Mouse (Mus musculus): ENCODE data around the gene Errfi1. TPM values are rescaled to one million over a fixed set of nuclear protein-coding genes. Genes with fewer than 3 reads are reported as not detected.

Errfi1 gene
- polyA plus RNA-seq, 1 experiment from 2014 or later, result 24.3 TPM

DNA sequence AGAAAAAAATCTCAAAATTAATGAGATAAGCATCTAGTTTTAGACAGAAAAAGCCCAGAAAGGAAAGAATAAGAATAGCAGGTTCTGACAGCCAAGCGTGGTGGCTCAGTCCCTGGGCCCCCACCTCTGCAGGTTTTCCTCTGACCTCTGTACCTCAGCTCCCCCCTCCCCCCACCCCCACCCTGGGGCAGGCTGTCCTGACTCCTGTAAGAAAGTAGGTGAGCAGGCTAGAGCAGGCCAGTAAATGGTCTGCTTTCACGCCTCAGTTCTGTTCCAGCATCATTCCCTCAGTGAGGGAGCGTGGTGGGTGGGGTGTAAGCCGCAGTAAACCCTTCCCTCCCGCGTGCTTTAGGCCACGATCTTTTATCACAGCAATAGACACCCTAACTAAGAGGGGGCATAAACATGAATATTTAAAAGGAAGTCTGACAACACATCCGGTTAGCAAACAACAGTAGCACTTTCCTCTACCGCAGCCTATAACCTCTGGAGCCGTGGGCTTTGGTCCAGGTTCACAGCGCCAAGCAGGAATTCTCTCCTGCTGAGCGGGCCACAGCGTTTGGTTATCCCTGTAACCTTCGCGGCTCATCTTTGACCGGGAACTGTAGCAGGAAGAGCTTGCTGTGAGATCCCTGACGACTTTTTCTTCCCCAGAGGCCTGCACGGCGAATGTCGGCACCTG lies 35.7 kb downstream of the Errfi1 start:
- 0 out of 2 replicates have a peak overlapping the region, but pooled peaks have one; percentile 8 for H3K9ac ChIP-seq
- H3K4me2 ChIP-seq (replicated peaks), result peak overlapping the region; percentile 51
- no peaks in the 10 kb centered on the region for H3K27me3 ChIP-seq
- no peak for ATAC-seq (ENCODE audit: low FRiP score, low read depth)
- H3K27ac ChIP-seq, result peak overlapping the region; percentile 76
- no peaks in the 10 kb centered on the region for H3K9me3 ChIP-seq
- no peaks in the 10 kb centered on the region for H3K36me3 ChIP-seq
- H3K4me1 ChIP-seq, result peaks cover 31% of the 10 kb centered on the region
- H3K4me3 ChIP-seq, result peak overlapping the region; percentile 8; the same call in 1 of the 2 replicates
- 35% methylated on average over 20 of the region's 20 CpGs for WGBS

DNA sequence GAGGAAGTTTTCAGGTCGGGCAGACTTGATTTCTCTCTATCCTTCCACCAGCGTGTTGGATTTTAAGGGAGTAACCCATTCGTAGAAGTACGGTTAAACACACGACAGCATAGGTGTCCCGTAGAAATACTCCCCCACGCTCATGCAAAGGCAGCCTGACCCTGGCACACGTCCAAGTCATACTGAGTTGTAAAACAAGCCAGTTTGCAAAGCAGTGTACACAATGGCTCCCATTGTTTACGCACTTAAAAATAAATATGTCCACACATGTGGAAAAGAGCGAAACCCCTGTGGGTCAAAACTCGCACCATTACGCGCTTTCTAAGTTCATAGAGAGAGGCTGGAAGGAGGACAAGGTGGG lies 36.2 kb downstream of the Errfi1 start:
- Histone ChIP-seq H3K36me3 (no peaks in the 10 kb centered on the region), H3K4me1 (peaks cover 31% of the 10 kb centered on the region), H3K4me3 (peak overlapping the region; percentile 8; the same call in 1 of the 2 replicates), H3K27ac (peak overlapping the region; percentile 76), H3K9me3 (no peaks in the 10 kb centered on the region), H3K4me2 (replicated peaks) (peak overlapping the region; percentile 51), H3K9ac (0 out of 2 replicates have a peak overlapping the region, but pooled peaks have one; percentile 8), H3K27me3 (no peaks in the 10 kb centered on the region)
- WGBS, result 36% methylated on average over 13 of the region's 13 CpGs
- ATAC-seq (ENCODE audit: low FRiP score, low read depth), result 0 out of 2 replicates have a peak, but pooled peaks have one; percentile 29

DNA sequence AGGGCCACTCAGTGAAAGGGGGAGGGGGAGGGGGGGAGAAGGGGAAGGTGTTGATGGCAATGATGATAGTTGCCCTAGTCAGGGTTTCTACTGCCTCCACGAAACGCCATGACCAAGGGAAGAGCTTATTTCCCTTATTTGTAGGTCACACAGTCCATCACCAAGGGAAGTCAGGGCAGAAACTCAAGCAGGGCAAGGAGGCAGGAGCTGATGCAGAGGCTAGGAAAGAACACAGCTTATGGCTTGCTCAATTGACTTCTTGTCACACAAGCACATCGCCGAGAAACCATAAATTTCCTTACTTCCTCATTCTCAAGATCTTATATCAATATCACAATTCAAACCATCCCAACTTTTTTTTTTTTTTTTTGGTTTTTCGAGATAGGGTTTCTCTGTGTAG lies 37.6 kb downstream of the Errfi1 start:
- peaks cover 31% of the 10 kb centered on the region for H3K4me1 ChIP-seq
- no peaks in the 10 kb centered on the region for H3K27me3 ChIP-seq
- no peak overlapping the region for H3K4me2 ChIP-seq (replicated peaks)
- WGBS, result 73% methylated on average over 5 of the region's 5 CpGs
- ATAC-seq (ENCODE audit: low FRiP score, low read depth), result no peak
- H3K9ac ChIP-seq, result no peak overlapping the region
- peaks cover 13% of the 10 kb centered on the region for H3K36me3 ChIP-seq
- H3K9me3 ChIP-seq, result no peaks in the 10 kb centered on the region
- no peak overlapping the region for H3K4me3 ChIP-seq
- no peak overlapping the region for H3K27ac ChIP-seq

DNA sequence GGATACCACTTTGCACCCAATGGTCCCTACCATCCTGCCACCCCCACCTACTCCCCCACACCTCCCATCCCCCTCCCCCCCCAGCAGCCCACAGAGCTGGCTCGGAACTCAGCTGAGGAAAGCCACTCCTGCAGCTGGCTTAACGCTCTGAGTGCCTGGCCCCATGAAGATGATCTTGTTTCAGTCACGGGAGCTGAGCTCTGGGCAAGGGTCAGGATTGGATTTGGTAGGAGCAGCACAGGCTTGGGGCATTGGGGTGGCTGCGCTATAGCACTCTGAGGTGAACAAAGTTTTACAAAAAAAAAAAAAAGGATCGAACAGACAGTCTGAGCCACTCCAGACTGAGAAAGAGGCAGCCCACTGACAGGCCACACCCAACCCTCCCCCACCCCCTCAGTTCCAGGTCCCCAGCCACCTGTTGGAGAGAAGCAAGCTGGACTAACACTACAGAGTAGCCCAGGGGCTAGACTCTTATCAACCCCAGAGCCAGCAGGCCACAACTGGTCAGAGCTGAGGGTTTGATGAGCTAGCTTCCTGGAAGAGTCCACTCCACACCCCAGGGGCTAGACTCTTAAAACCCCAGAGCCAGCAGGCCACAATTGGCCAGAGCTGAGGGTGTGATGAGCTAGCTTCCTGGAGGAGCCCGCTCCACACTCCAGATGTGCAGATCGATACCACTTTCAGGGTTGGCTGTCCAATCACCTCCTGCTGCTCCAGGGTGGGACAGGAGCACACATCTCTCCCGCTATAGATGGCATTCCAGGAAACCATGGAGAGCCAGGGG lies 41.2 kb downstream of the Errfi1 start:
- Histone ChIP-seq H3K27ac (no peak overlapping the region), H3K4me2 (replicated peaks) (no peak overlapping the region), H3K9ac (no peak overlapping the region), H3K36me3 (peaks cover 47% of the 10 kb centered on the region), H3K4me1 (peaks cover 10% of the 10 kb centered on the region), H3K27me3 (no peaks in the 10 kb centered on the region), H3K4me3 (no peak overlapping the region), H3K9me3 (no peaks in the 10 kb centered on the region)
- 66% methylated on average over 8 of the region's 8 CpGs for WGBS
- no peak for ATAC-seq (ENCODE audit: low FRiP score, low read depth)

DNA sequence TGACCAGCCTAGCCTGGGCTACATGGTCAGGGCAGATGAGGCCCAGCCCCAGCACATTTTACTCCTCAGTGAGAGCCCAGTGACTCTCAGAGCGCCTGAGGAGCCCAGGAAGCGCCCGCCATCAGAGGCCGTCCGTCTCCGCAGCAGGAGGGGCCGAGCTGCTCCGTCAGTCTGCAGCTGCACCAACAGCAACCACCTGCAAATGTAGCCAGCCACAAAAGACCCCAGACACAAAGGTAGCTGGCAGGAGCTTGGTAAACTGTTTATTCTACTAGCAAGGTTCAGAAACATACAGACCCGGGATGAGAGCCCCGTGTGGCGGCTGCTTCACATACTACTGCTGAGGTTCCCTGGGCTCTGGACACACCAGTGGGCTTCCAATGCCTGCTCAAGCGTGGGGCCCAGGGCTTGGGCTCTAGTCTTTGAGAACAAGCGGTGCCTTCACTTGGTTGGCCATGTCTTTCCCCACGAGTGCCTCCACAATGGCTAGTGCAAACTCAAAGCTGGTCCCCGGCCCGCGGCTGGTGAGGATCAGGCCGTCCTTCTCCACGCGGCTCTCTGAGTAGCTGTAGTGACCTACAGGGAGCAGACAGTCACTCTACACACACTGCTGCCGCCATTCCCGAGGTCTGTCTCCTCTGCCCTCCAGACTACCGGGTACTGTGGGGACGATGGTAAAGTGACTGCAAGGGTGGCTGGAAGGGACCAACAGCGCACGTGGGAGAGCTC lies 43.3 kb downstream of the Errfi1 start:
- H3K36me3 ChIP-seq, result peaks cover 68% of the 10 kb centered on the region
- 93% methylated on average over 26 of the region's 26 CpGs for WGBS
- H3K4me3 ChIP-seq, result no peak overlapping the region
- H3K9me3 ChIP-seq, result no peaks in the 10 kb centered on the region
- H3K27me3 ChIP-seq, result no peaks in the 10 kb centered on the region
- no peak overlapping the region for H3K4me2 ChIP-seq (replicated peaks)
- no peak overlapping the region for H3K27ac ChIP-seq
- no peak overlapping the region for H3K9ac ChIP-seq
- no peak for ATAC-seq (ENCODE audit: low FRiP score, low read depth)
- no peaks in the 10 kb centered on the region for H3K4me1 ChIP-seq

DNA sequence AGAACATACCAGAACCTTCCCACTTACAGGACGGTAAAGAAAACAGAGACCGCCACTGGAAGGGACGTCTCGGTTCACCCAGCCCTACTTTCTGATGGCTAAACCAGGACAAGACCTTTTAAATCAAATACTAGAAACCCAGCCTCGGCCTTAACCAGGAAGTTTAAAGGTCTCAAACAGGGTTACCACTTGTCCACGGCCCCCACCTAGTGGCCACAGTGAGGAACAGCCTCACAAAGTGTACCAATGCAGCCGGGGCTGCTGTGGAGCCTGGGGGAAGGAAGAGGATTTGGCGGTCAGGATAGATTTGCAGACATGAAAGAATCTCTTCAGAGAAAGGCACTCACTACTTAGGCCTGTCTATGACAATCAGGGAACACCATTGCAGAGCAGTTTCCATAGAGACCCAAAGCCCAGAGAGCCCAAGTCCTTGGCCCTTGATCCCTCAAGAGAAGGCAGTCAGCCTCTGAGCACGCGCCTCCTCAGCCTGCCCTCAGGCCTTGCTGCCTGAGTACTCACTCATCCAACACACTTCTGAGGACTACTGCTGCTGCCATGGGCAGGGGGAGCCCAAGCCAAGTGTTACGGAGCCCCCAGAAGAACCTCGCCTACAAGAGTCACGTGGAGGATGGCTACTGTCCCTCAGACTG lies 45.1 kb downstream of the Errfi1 start:
- no peak overlapping the region for H3K27ac ChIP-seq
- H3K27me3 ChIP-seq, result no peaks in the 10 kb centered on the region
- H3K9ac ChIP-seq, result no peak overlapping the region
- no peaks in the 10 kb centered on the region for H3K4me1 ChIP-seq
- WGBS, result 60% methylated on average over 13 of the region's 13 CpGs
- peaks cover 86% of the 10 kb centered on the region for H3K36me3 ChIP-seq
- H3K4me2 ChIP-seq (replicated peaks), result no peak overlapping the region
- no peak for ATAC-seq (ENCODE audit: low FRiP score, low read depth)
- no peak overlapping the region for H3K4me3 ChIP-seq
- no peaks in the 10 kb centered on the region for H3K9me3 ChIP-seq

DNA sequence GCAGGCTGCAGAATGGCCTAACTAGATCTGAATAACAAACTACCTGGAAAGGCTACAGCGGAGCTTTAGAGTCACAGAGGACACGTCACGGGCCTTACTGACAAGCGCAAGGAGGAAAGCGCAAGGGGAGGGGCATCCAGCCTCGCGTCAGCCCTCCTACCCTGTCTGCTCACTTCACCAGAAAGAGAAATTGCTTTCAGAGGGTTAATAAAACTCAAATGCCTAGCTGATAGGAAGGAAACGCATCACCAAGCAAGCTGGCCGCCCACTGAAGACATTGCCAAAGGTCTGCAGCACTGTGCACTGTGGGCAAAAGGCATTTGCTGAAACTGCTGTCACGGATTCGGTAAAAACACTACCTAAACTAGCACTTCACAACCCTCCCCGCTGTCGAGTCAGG lies 46.8 kb downstream of the Errfi1 start:
- no peaks in the 10 kb centered on the region for H3K27me3 ChIP-seq
- peaks cover 93% of the 10 kb centered on the region for H3K36me3 ChIP-seq
- 93% methylated on average over 13 of the region's 13 CpGs for WGBS
- no peak for ATAC-seq (ENCODE audit: low FRiP score, low read depth)
- no peak overlapping the region for H3K4me2 ChIP-seq (replicated peaks)
- H3K4me1 ChIP-seq, result no peaks in the 10 kb centered on the region
- H3K9ac ChIP-seq, result no peak overlapping the region
- no peak overlapping the region for H3K4me3 ChIP-seq
- no peaks in the 10 kb centered on the region for H3K9me3 ChIP-seq
- H3K27ac ChIP-seq, result no peak overlapping the region

DNA sequence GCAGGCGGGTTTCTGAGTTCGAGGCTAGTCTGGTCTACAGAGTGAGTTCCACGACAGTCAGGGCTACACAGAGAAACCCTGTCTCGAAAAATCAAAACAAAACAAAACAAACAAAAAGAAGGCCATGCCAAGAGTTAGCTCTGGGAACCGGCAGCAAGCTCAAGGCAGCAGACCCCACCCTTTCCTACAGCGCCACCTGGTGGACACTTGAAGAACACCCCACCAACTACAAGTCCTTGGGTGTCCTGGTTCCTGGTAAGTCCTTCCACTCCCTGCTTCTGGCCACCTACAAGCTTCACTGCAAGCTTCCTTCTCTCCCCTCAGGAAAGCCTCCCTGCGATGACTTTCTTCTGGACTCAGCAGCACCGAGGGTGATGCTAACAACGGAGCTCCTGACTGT lies 47.9 kb downstream of the Errfi1 start:
- Histone ChIP-seq H3K27ac (no peak overlapping the region), H3K4me2 (replicated peaks) (no peak overlapping the region), H3K4me3 (no peak overlapping the region), H3K9me3 (no peaks in the 10 kb centered on the region), H3K36me3 (peaks cover 88% of the 10 kb centered on the region), H3K4me1 (no peaks in the 10 kb centered on the region), H3K9ac (no peak overlapping the region), H3K27me3 (no peaks in the 10 kb centered on the region)
- 59% methylated on average over 9 of the region's 9 CpGs for WGBS
- ATAC-seq (ENCODE audit: low FRiP score, low read depth), result no peak

DNA sequence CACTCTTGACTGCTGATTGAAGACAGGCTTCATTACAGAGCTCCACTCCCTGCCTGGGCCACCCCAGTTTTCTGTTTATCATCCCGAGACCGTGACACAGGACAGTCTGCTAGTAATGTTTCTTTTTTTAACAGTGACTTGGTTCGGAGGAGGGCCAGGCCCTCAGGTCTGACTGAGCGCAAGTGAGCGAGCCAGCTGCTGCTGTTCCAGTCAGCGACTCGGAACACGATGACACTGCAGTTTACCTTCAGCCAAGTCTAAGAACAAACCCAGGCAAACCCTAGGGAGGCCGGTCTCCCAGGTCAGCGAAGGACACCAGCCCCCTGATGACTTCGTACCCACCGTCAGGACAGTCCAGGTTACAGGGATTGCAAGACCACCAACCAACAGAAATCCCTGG lies 48.3 kb downstream of the Errfi1 start:
- no peak for ATAC-seq (ENCODE audit: low FRiP score, low read depth)
- no peaks in the 10 kb centered on the region for H3K9me3 ChIP-seq
- no peak overlapping the region for H3K4me2 ChIP-seq (replicated peaks)
- peaks cover 88% of the 10 kb centered on the region for H3K36me3 ChIP-seq
- H3K4me3 ChIP-seq, result no peak overlapping the region
- H3K27ac ChIP-seq, result no peak overlapping the region
- 93% methylated on average over 12 of the region's 12 CpGs for WGBS
- no peaks in the 10 kb centered on the region for H3K4me1 ChIP-seq
- H3K9ac ChIP-seq, result no peak overlapping the region; the same call in 1 of the 2 replicates
- no peaks in the 10 kb centered on the region for H3K27me3 ChIP-seq

DNA sequence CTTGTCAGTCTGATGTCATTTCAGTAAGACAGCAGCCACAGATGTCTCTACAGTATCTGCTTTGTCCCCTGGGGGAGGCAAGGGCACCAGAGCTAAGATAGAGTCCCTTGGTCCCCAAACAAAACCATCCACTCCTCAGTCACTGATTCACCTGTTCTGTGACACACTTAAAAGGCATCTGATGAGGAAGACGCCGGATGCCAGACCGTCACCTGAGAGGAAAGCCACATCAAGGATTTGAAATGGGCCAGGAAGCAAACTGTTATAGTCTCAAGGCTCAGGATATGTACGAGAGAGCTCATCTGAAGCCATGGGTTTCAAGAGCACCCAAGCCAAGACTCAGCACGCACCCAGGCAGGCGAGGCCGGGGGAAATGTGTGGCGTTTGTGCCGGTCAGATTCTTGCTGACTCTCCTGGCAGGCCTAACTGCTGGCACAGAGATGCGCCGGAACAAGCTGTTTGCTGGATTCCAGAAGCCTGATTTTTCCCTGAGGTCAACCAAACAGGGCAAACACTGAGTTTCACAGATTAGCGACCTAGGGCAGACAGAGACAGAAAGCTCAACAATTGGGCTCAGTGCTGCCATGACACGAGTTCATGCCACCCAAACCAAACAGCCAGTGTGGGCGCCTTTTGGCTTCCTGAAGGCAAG lies 49.5 kb downstream of the Errfi1 start:
- Histone ChIP-seq H3K9me3 (no peaks in the 10 kb centered on the region), H3K27ac (no peak overlapping the region), H3K4me3 (no peak overlapping the region), H3K36me3 (peaks cover 85% of the 10 kb centered on the region), H3K4me1 (peaks cover 4% of the 10 kb centered on the region), H3K9ac (no peak overlapping the region), H3K27me3 (no peaks in the 10 kb centered on the region), H3K4me2 (replicated peaks) (no peak overlapping the region)
- no peak for ATAC-seq (ENCODE audit: low FRiP score, low read depth)
- WGBS, result 90% methylated on average over 14 of the region's 14 CpGs

DNA sequence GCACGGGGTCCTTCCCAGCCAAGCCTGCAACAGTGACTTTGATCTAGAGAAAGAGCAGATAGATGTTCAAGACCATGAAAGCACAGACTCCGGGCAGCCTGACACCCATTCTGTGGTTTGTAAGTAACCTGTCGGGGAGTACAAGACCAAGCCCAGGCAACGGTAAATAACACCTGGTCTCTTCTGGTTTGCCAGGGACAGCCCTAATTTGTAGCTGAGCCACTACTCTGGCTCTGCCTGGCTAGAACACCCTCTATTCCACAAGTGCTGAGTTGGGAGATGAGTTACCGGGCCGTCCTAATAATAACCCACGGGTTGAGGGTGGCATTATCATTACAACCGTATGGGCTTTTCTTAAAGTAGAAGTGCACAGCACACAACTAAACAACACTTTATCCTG lies 53.4 kb downstream of the Errfi1 start:
- Histone ChIP-seq H3K4me3 (no peak overlapping the region), H3K9me3 (no peaks in the 10 kb centered on the region), H3K4me1 (peaks cover 13% of the 10 kb centered on the region), H3K27ac (no peak overlapping the region), H3K4me2 (replicated peaks) (no peak overlapping the region), H3K36me3 (peaks cover 48% of the 10 kb centered on the region), H3K9ac (no peak overlapping the region), H3K27me3 (no peaks in the 10 kb centered on the region)
- 89% methylated on average over 8 of the region's 8 CpGs for WGBS
- no peak for ATAC-seq (ENCODE audit: low FRiP score, low read depth)
